Mouse (Mus musculus) stomach, embryonic 16.5 days (tissue): ENCODE results near the gene Dennd1c. TPM values are rescaled to one million over a fixed set of nuclear protein-coding genes. Genes with fewer than 3 reads are reported as not detected.

Source experiments
- ATAC-seq: fragments of 200-750 bp; cut with Nextera tagmentation; 2 replicates; pipeline ENCODE4 v1.8.0; 2017; ENCODE audit warnings: moderate number of reproducible peaks, moderate TSS enrichment; ENCODE audit not compliant: insufficient read depth, low FRiP score
- H3K27ac ChIP-seq: fragments of 300-500 bp; sonication (generic); 2 replicates; pipeline ENCODE4 v1.5.1; 2014; ENCODE audit warnings: low read length
- H3K27me3 ChIP-seq: fragments of 300-500 bp; sonication (generic); 2 replicates; pipeline ENCODE4 v1.6.1; 2014; ENCODE audit warnings: low read length, control low read depth, mixed read lengths; ENCODE audit not compliant: control insufficient read depth, insufficient read depth
- H3K36me3 ChIP-seq: fragments of 300-500 bp; sonication (generic); 2 replicates; pipeline ENCODE4 v1.6.1; 2014; ENCODE audit warnings: low read length; ENCODE audit not compliant: control insufficient read depth, insufficient read depth
- H3K4me1 ChIP-seq: fragments of 300-500 bp; sonication (generic); 2 replicates; pipeline ENCODE4 v1.6.1; 2014; ENCODE audit warnings: low read length, control low read depth, mixed read lengths; ENCODE audit not compliant: control insufficient read depth, insufficient read depth
- H3K4me2 ChIP-seq: fragments of 300-500 bp; sonication (generic); 2 replicates; pipeline ENCODE4 v1.6.1; 2014; ENCODE audit warnings: low read depth, low read length, mixed read lengths
- H3K4me3 ChIP-seq: fragments of 300-500 bp; sonication (generic); replicated peaks from 2 replicates; pipeline ENCODE4 v1.5.1; 2014; ENCODE audit warnings: mild to moderate bottlenecking, low read length
- H3K9ac ChIP-seq: fragments of 300-500 bp; sonication (generic); 2 replicates; pipeline ENCODE4 v1.6.1; 2014; ENCODE audit warnings: low read length
- H3K9me3 ChIP-seq: fragments of 300-500 bp; sonication (generic); replicated peaks from 2 replicates; pipeline ENCODE4 v1.6.1; 2016; ENCODE audit warnings: low read length, control low read depth; ENCODE audit not compliant: control insufficient read depth
- WGBS: fragments of 180-500 bp; shearing (Covaris S2); extraction: QIAGEN DNeasy Blood & Tissue Kit; methylation state at CpG from one replicate; pipeline ENCODE4 v1.1.7; 2014; 5-methylcytosine and 5-hydroxymethylcytosine counted together
- polyA plus RNA-seq: library from polyadenylated mRNA; unstranded; fragments of >200 nt; fragmentation: Nextera tagmentation; extraction: Ambion mirVana; gene quantifications from 2 replicates; pipeline ENCODE4 v1.2.1, GENCODE M21; 2015

Dennd1c gene
- polyA plus RNA-seq, 1 experiment from 2014 or later: 6.6 TPM

DNA sequence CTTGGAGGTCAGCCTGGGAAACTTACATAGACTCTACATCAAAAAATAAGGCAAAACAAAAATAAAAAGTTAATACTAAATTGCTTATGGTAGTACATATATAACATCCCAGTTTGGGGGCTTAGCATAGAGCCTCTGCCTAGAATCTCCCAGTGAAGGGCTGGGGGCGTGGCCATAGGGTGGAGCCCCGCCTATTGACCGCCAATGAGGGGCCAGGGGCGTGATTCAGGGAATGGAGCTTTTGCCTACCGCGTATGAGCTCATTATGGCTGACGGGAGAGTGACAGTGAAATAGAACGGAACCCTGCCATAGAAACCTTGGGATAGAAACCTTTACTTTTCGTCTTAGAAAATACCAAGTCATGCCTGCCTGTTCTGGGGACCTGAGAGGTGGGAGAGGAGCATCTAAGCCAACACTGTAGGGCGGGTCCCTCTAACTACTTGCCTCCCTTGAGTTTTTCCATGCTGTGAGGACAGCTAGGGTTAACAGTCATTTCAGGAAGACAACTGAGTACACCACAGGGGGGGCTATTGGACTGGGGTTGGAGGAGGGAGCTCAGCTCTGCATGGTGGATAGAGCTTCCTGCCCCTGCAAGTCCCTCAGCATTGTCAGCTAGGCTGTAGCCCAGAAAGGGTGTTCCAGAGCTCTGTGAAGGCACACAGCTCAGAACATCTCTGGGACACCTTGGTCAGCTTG lies 21.5 kb upstream of the Dennd1c start:
- Histone ChIP-seq H3K4me3 (no peak overlapping the region), H3K27ac (no peak overlapping the region), H3K4me2 (no peak overlapping the region), H3K36me3 (no peaks in the 10 kb centered on the region), H3K9ac (no peak overlapping the region), H3K4me1 (peaks cover 15% of the 10 kb centered on the region; the same call in 1 of the 2 replicates), H3K9me3 (no peaks in the 10 kb centered on the region), H3K27me3 (no peaks in the 10 kb centered on the region)
- ATAC-seq: no peak
- 11% methylated on average over 10 of the region's 10 CpGs for WGBS

GRCm38 (mm10) chr17:57098321-57098720 lies 20.0 kb upstream of the Dennd1c start:
- H3K4me2 ChIP-seq: no peak overlapping the region
- 78% methylated on average over 5 of the region's 5 CpGs for WGBS
- no peak for ATAC-seq

GRCm38 (mm10) chr17:57096623-57096920 lies 18.3 kb upstream of the Dennd1c start:
- H3K4me2 ChIP-seq: peak overlapping the region; percentile 56
- H3K4me1 ChIP-seq: peaks cover 8% of the 10 kb centered on the region; the same call in 1 of the 2 replicates
- no peaks in the 10 kb centered on the region for H3K27me3 ChIP-seq
- no peak overlapping the region for H3K27ac ChIP-seq
- peak overlapping the region; percentile 28 for H3K4me3 ChIP-seq
- 1% methylated on average over 11 of the region's 11 CpGs for WGBS
- H3K9me3 ChIP-seq: no peaks in the 10 kb centered on the region
- ATAC-seq: peak; percentile 80
- H3K9ac ChIP-seq: 0 out of 2 replicates have a peak overlapping the region, but pooled peaks have one; percentile 16
- no peaks in the 10 kb centered on the region for H3K36me3 ChIP-seq

More at GRCm38 (mm10) chr17:57098321-57098720, 20.0 kb upstream of the Dennd1c start:
- Histone ChIP-seq H3K4me3 (no peak overlapping the region), H3K9me3 (no peaks in the 10 kb centered on the region), H3K27ac (no peak overlapping the region), H3K27me3 (no peaks in the 10 kb centered on the region), H3K9ac (no peak overlapping the region), H3K4me1 (peaks cover 8% of the 10 kb centered on the region; the same call in 1 of the 2 replicates), H3K36me3 (no peaks in the 10 kb centered on the region)

DNA sequence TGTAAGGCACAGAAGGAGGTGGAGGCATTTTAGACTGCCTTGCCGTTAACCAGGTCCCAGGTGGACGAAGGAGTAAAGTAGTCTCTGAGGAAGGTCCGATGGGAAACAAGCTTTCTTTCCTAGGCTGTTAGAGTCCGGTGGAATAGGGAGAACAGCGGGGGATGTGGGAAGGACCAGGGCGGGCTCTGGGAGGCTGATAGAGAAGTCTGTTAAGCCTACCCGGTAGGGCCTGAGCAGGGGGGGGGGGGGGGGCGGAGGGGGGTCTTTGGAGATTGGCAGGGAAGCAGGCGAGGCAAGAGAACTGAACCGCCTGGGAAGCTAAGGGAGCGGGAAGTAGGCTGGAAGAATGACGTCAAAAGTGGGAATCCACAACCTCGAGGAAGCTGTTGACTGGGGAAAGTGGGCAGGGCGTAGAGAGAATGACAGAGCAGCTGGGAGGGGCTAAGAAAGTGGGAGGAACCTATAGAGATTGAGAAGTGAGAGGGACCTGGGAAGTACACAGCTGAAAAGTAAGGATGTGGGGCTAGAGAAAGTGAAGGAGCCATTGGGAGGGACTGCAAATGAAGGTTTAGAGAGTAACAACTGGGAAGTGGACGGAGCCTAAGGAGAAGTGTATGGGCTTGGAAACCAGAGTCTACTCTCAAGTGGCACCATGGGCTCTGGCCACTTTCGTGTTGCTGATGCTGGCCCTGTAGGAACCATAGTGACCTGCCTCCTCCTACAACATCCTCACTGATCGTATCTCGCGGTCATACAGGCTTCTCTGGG lies 17.7 kb upstream of the Dennd1c start:
- H3K36me3 ChIP-seq: no peaks in the 10 kb centered on the region
- peak; percentile 89 for ATAC-seq
- H3K9me3 ChIP-seq: no peaks in the 10 kb centered on the region
- H3K4me1 ChIP-seq: peaks cover 8% of the 10 kb centered on the region; the same call in 1 of the 2 replicates
- H3K27me3 ChIP-seq: no peaks in the 10 kb centered on the region
- 2% methylated on average over 18 of the region's 19 CpGs for WGBS
- peak overlapping the region; percentile 45; the same call in 1 of the 2 replicates for H3K9ac ChIP-seq
- peak overlapping the region; percentile 28 for H3K4me3 ChIP-seq
- no peak overlapping the region for H3K27ac ChIP-seq
- peak overlapping the region; percentile 56 for H3K4me2 ChIP-seq

DNA sequence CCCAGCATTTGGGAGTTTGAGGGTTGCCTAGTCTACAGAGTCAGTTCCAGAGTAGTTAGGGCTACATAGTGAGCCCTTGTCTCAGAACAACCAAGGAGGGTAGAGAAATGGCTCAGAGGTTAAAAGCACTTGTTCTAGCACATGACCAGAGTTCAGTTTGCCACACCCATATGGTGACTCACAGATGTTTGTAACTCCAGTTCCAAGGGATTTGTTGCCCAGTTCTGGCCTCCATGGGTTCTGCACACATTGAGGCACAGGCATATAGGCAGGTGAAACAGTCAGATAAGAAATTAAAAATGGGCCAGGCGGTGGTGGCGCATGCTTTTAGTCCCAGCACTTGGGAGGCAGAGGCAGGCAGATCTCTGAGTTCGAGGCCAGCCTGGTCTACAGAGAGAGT lies 15.9 kb upstream of the Dennd1c start:
- no peak for ATAC-seq
- 90% methylated on average over 3 of the region's 3 CpGs for WGBS

GRCm38 (mm10) chr17:57087049-57087832 lies 8.9 kb upstream of the Dennd1c start, which contains the start of gene Tubb4a:
Gene Tubb4a, minus strand, starts transcription at chr17:57087782.
- H3K4me1 ChIP-seq: peaks cover 7% of the 10 kb centered on the region; the same call in 1 of the 2 replicates
- no peaks in the 10 kb centered on the region for H3K36me3 ChIP-seq
- H3K9ac ChIP-seq: peak within 1 kb of the TSS; percentile 49; the same call in 1 of the 2 replicates
- ATAC-seq: peak; percentile 68
- 1% methylated on average over 31 of the region's 31 CpGs for WGBS
- H3K27me3 ChIP-seq: no peaks in the 10 kb centered on the region; the same call in 1 of the 2 replicates
- no peaks in the 10 kb centered on the region for H3K9me3 ChIP-seq
- peak within 1 kb of the TSS; percentile 39 for H3K4me3 ChIP-seq
- H3K4me2 ChIP-seq: peak within 1 kb of the TSS; percentile 61
- H3K27ac ChIP-seq: no peak within 1 kb of the TSS

More for the DNA sequence above, 15.9 kb upstream of the Dennd1c start:
- no peaks in the 10 kb centered on the region for H3K9me3 ChIP-seq
- no peak overlapping the region for H3K4me3 ChIP-seq
- H3K4me2 ChIP-seq: no peak overlapping the region
- H3K36me3 ChIP-seq: no peaks in the 10 kb centered on the region
- peaks cover 8% of the 10 kb centered on the region; the same call in 1 of the 2 replicates for H3K4me1 ChIP-seq
- H3K27ac ChIP-seq: no peak overlapping the region
- no peak overlapping the region for H3K9ac ChIP-seq
- H3K27me3 ChIP-seq: no peaks in the 10 kb centered on the region

DNA sequence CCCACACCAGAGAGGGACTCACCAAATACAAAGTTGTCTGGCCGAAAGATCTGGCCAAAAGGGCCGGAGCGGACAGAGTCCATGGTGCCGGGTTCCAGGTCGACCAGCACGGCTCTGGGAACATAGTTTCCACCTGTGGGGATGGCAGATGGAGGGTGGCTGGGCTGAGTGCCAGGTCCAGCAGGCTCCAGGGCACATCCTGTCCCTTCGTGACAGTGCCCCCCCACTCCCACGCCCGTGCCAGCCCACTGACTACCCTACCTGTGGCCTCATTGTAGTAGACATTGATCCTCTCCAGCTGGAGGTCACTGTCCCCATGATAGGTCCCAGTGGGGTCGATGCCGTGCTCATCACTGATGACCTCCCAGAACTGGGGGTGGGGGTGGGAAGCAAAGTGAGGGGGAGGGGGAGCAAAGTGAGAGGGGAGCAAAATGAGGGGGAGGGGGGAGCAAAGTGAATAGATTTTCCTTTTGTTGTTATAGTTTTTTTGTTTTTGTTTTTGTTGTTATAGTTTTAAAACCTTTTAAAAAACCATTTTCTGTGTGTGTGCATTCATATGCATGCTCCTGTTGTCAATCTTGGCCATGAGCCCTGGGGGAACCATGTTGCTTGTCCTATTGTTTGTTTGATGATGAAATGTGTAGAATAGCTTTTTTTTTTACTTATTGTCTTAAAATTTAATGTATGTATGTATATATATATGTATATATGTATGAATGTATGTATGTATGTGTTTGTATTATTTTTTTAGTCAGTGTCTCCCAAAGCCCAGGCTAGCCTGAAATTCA lies 7.8 kb upstream of the Dennd1c start:
- ATAC-seq: no peak
- Histone ChIP-seq H3K4me1 (peaks cover 7% of the 10 kb centered on the region; the same call in 1 of the 2 replicates), H3K36me3 (no peaks in the 10 kb centered on the region), H3K9ac (no peak overlapping the region), H3K4me3 (no peak overlapping the region), H3K27ac (no peak overlapping the region), H3K9me3 (no peaks in the 10 kb centered on the region), H3K27me3 (no peaks in the 10 kb centered on the region; the same call in 1 of the 2 replicates), H3K4me2 (no peak overlapping the region)
- WGBS: 84% methylated on average over 11 of the region's 11 CpGs

- no peak overlapping the region for H3K9ac ChIP-seq
- ATAC-seq: no peak
- no peaks in the 10 kb centered on the region for H3K36me3 ChIP-seq
- no peaks in the 10 kb centered on the region; the same call in 1 of the 2 replicates for H3K27me3 ChIP-seq
- H3K4me1 ChIP-seq: peaks cover 12% of the 10 kb centered on the region
- H3K27ac ChIP-seq: no peak overlapping the region
- no peaks in the 10 kb centered on the region for H3K9me3 ChIP-seq
- H3K4me3 ChIP-seq: no peak overlapping the region
- WGBS: 81% methylated on average over 5 of the region's 5 CpGs
- H3K4me2 ChIP-seq: no peak overlapping the region
Observed at GRCm38 (mm10) chr17:57082481-57082880, 4.2 kb upstream of the Dennd1c start.
